Mouse (Mus musculus) lung, postnatal 0 days (tissue): Measurements from ENCODE around the gene Sdr39u1. TPM values are rescaled to one million over a fixed set of nuclear protein-coding genes. Genes with fewer than 3 reads are reported as not detected.

Source experiments
- ATAC-seq: fragments of 200-750 bp; cut with Nextera tagmentation; 2 replicates; pipeline ENCODE4 v1.8.0; 2017; ENCODE audit warnings: moderate library complexity
- DNase-seq: peaks from one replicate; pipeline ENCODE4 v3.0.0-alpha.2; 2016; ENCODE audit warnings: low spot score
- H3K27ac ChIP-seq: fragments of 300-500 bp; sonication (generic); 2 replicates; pipeline ENCODE4 v1.5.1; 2014; ENCODE audit warnings: antibody characterized with exemption, mild to moderate bottlenecking, low read length, mixed read lengths
- H3K27me3 ChIP-seq: fragments of 300-500 bp; sonication (generic); replicated peaks from 2 replicates; pipeline ENCODE4 v1.6.1; 2014; ENCODE audit warnings: low read length, mixed read lengths; ENCODE audit not compliant: insufficient read depth
- H3K36me3 ChIP-seq: fragments of 300-500 bp; sonication (generic); 2 replicates; pipeline ENCODE4 v1.6.1; 2014; ENCODE audit warnings: low read length, mixed read lengths; ENCODE audit not compliant: insufficient read depth
- H3K4me1 ChIP-seq: fragments of 300-500 bp; sonication (generic); 2 replicates; pipeline ENCODE4 v1.6.1; 2014; ENCODE audit warnings: antibody characterized with exemption, low read depth, low read length, mixed read lengths; ENCODE audit not compliant: insufficient read depth
- H3K4me2 ChIP-seq: fragments of 300-500 bp; sonication (generic); replicated peaks from 2 replicates; pipeline ENCODE4 v1.6.1; 2014; ENCODE audit warnings: low read depth, mild to moderate bottlenecking, low read length, moderate library complexity, mixed read lengths
- H3K4me3 ChIP-seq: fragments of 300-500 bp; sonication (generic); 2 replicates; pipeline ENCODE4 v1.5.1; 2014; ENCODE audit warnings: low read depth, low read length
- H3K9ac ChIP-seq: fragments of 300-500 bp; sonication (generic); replicated peaks from 2 replicates; pipeline ENCODE4 v1.6.1; 2014; ENCODE audit warnings: low read depth, mild to moderate bottlenecking
- H3K9me3 ChIP-seq: fragments of 300-500 bp; sonication (generic); 2 replicates; pipeline ENCODE4 v1.6.1; 2016; ENCODE audit warnings: low read length, mixed read lengths
- CTCF ChIP-seq: IDR thresholded peaks from 2 replicates; pipeline ENCODE4 v1.5.1; 2016; ENCODE audit warnings: antibody characterized with exemption, mild to moderate bottlenecking
- EP300 ChIP-seq: IDR thresholded peaks from 2 replicates; pipeline ENCODE4 v1.6.1; 2016; ENCODE audit warnings: antibody characterized with exemption, mild to moderate bottlenecking, control low read depth
- WGBS: fragments of 180-500 bp; shearing (Covaris S2); extraction: QIAGEN DNeasy Blood & Tissue Kit; methylation state at CpG from one replicate; pipeline ENCODE4 v1.1.7; 2014; 5-methylcytosine and 5-hydroxymethylcytosine counted together
- polyA plus RNA-seq: library from polyadenylated mRNA; unstranded; fragments of >200 nt; fragmentation: Nextera tagmentation; extraction: Ambion mirVana; gene quantifications from 2 replicates; pipeline ENCODE4 v1.2.1, GENCODE M21; 2015

Gene Sdr39u1
- polyA plus RNA-seq, 1 experiment from 2014 or later, result 46.3 TPM

- Histone ChIP-seq H3K9ac (no peak overlapping the region), H3K4me3 (no peak overlapping the region), H3K27me3 (no peaks in the 10 kb centered on the region), H3K9me3 (no peaks in the 10 kb centered on the region), H3K4me1 (0 out of 2 replicates have a peak, but pooled peaks cover 3% of the 10 kb centered on the region), H3K36me3 (no peaks in the 10 kb centered on the region; the same call in none of the 2 replicates), H3K27ac (no peak overlapping the region), H3K4me2 (no peak overlapping the region)
- no peak for DNase-seq
- TF ChIP-seq EP300 (no peak), CTCF (no peak)
- 88% methylated on average over 10 of the region's 10 CpGs for WGBS
- ATAC-seq, result no peak
These were observed 37.1 kb downstream of the Sdr39u1 start for GRCm38 (mm10) chr14:55862970-55863369.

GRCm38 (mm10) chr14:55862186-55862585, 37.9 kb downstream of the Sdr39u1 start:
- Histone ChIP-seq H3K4me1 (peaks cover 3% of the 10 kb centered on the region; the same call in 1 of the 2 replicates), H3K4me2 (no peak overlapping the region), H3K9ac (no peak overlapping the region), H3K27me3 (no peaks in the 10 kb centered on the region), H3K27ac (no peak overlapping the region), H3K4me3 (no peak overlapping the region), H3K9me3 (no peaks in the 10 kb centered on the region), H3K36me3 (no peaks in the 10 kb centered on the region; the same call in none of the 2 replicates)
- peak; percentile 23 for DNase-seq
- peak; percentile 32; the same call in 1 of the 2 replicates for ATAC-seq
- TF ChIP-seq CTCF, result no peak
- no peak for TF ChIP-seq EP300
- WGBS, result 49% methylated on average over 6 of the region's 6 CpGs

GRCm38 (mm10) chr14:55857588-55857987, 42.5 kb downstream of the Sdr39u1 start:
- H3K36me3 ChIP-seq, result no peaks in the 10 kb centered on the region
- DNase-seq, result peak; percentile 43
- peak overlapping the region; percentile 35 for H3K27ac ChIP-seq
- H3K9ac ChIP-seq, result no peak overlapping the region
- 25% methylated on average over 4 of the region's 4 CpGs for WGBS
- peak overlapping the region; percentile 25 for H3K4me2 ChIP-seq
- no peaks in the 10 kb centered on the region for H3K9me3 ChIP-seq
- no peaks in the 10 kb centered on the region for H3K27me3 ChIP-seq
- TF ChIP-seq EP300 (no peak), CTCF (no peak)
- H3K4me1 ChIP-seq, result peaks cover 25% of the 10 kb centered on the region
- ATAC-seq, result no peak
- H3K4me3 ChIP-seq, result no peak overlapping the region

GRCm38 (mm10) chr14:55855101-55855561, 45.0 kb downstream of the Sdr39u1 start:
- Histone ChIP-seq H3K4me2 (peak overlapping the region; percentile 79), H3K4me1 (peaks cover 25% of the 10 kb centered on the region), H3K27me3 (no peaks in the 10 kb centered on the region), H3K27ac (peak overlapping the region; percentile 90), H3K4me3 (peak overlapping the region; percentile 50), H3K36me3 (no peaks in the 10 kb centered on the region), H3K9me3 (no peaks in the 10 kb centered on the region), H3K9ac (peak overlapping the region; percentile 56)
- DNase-seq (peak; percentile 64), ATAC-seq (peak; percentile 10; the same call in 1 of the 2 replicates)
- TF ChIP-seq EP300, result no peak; the same call in 1 of the 2 replicates
- TF ChIP-seq CTCF, result no peak
- WGBS, result 2% methylated on average over 4 of the region's 4 CpGs

DNA sequence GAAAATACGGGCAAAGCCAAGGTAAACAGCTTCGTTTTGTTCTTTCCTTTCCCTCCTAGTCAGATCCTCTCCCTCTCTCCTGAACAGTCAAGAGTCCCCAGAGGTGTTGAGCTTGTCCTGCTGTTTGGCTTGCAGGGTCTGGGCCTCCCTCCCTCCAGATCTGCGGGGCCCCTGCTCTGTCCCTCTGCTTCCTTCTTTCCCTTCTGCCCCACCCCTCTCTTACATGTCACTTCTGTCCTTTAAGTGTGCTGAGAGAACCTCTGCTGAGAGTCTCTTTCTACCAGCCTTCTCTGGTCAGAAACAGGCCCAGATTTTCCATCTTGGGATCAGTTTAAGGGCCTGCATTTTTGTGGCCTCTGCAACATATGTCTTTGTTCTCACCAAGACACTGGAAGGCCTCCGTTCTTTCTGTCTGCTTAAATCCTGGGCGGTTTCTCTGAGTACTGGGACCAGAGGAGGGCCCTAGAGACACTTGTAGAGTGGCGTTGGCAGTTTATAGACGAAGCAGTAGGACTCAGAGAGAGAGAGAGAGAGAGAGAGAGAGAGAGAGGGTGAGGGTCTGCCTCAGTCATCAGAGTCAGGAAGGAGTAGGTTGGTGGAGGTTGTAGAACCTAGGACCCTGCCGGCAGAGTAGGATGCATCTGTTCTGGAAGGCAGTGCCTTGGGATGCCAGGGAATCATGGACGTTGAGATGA, 45.5 kb downstream of the Sdr39u1 start:
- Histone ChIP-seq H3K4me1 (peaks cover 25% of the 10 kb centered on the region), H3K4me3 (peak overlapping the region; percentile 50), H3K36me3 (no peaks in the 10 kb centered on the region), H3K9ac (peak overlapping the region; percentile 56), H3K27me3 (no peaks in the 10 kb centered on the region), H3K4me2 (peak overlapping the region; percentile 79), H3K9me3 (no peaks in the 10 kb centered on the region), H3K27ac (peak overlapping the region; percentile 90)
- no peak for TF ChIP-seq CTCF
- TF ChIP-seq EP300, result peak; percentile 16
- peak; percentile 69 for DNase-seq
- WGBS, result 0% methylated on average over 9 of the region's 9 CpGs
- ATAC-seq, result peak; percentile 32

GRCm38 (mm10) chr14:55853621-55854285, 46.3 kb downstream of the Sdr39u1 start, which contains the start of gene Nynrin:
Gene Nynrin (plus strand): TSS chr14:55854010.
- Histone ChIP-seq H3K4me1 (peaks cover 22% of the 10 kb centered on the region), H3K9ac (peak within 1 kb of the TSS; percentile 56), H3K4me2 (peak within 1 kb of the TSS; percentile 79), H3K9me3 (no peaks in the 10 kb centered on the region), H3K27me3 (no peaks in the 10 kb centered on the region), H3K36me3 (no peaks in the 10 kb centered on the region), H3K27ac (peak within 1 kb of the TSS; percentile 90), H3K4me3 (peak within 1 kb of the TSS; percentile 50)
- DNase-seq (peak; percentile 90), ATAC-seq (peak; percentile 91)
- 1% methylated on average over 22 of the region's 33 CpGs for WGBS
- no peak for TF ChIP-seq CTCF
- TF ChIP-seq EP300, result no peak
